Mouse (Mus musculus) MEL (cell line): ENCODE measurements around the gene 4930415O20Rik. TPM values are rescaled to one million over a fixed set of nuclear protein-coding genes. Genes with fewer than 3 reads are reported as not detected.

ENCODE experiments used
- DNase-seq: peaks from one replicate; pipeline ENCODE4 v3.0.0; 2011; ENCODE audit warnings: low read depth, low spot score
- H3K27ac ChIP-seq: 2 replicates; pipeline ENCODE4 v1.5.1; 2012; ENCODE audit warnings: low read depth, mild to moderate bottlenecking, control low read depth, low read length, moderate library complexity; ENCODE audit not compliant: control insufficient read depth
- H3K27me3 ChIP-seq, 2 experiments: fragments of 150-350 bp in 1 of 2; sonication (generic) in 1 of 2; 2 replicates each; pipeline ENCODE4 v1.6.1; 2012; ENCODE audit warnings: low read length in 2 of 2, mild to moderate bottlenecking in 2 of 2, improper control_type of control experiment in 1 of 2, moderate library complexity in 1 of 2; ENCODE audit not compliant: insufficient read depth in 2 of 2, control insufficient read depth in 1 of 2
- H3K36me3 ChIP-seq, 2 experiments: 2 replicates each; pipeline ENCODE4 v1.6.1; 2012 to 2014; ENCODE audit warnings: low read length in 2 of 2, improper control_type of control experiment in 1 of 2, inconsistent platforms in 1 of 2, mild to moderate bottlenecking in 1 of 2; ENCODE audit not compliant: insufficient read depth in 2 of 2, control insufficient read depth in 1 of 2
- H3K4me1 ChIP-seq, 2 experiments: fragments of 150-350 bp in 1 of 2; sonication (generic) in 1 of 2; 2 replicates each; pipeline ENCODE4 v1.6.1; 2012; ENCODE audit warnings: low read length in 2 of 2, improper control_type of control experiment in 1 of 2, mild to moderate bottlenecking in 1 of 2; ENCODE audit not compliant: insufficient read depth in 2 of 2, control insufficient read depth in 1 of 2
- H3K4me3 ChIP-seq, 2 experiments: fragments of 150-350 bp in 1 of 2; sonication (generic) in 1 of 2; 2 replicates each; pipeline ENCODE4 v1.5.1; 2012; ENCODE audit warnings: low read depth in 2 of 2, low read length in 2 of 2, mild to moderate bottlenecking in 2 of 2, moderate library complexity in 2 of 2, control low read depth in 1 of 2, improper control_type of control experiment in 1 of 2; ENCODE audit not compliant: control insufficient read depth in 1 of 2, insufficient read depth in 1 of 2
- H3K79me2 ChIP-seq: 2 replicates; pipeline ENCODE4 v1.6.1; 2012; ENCODE audit warnings: mild to moderate bottlenecking, low read length, moderate library complexity; ENCODE audit not compliant: control insufficient read depth, poor library complexity, insufficient read depth
- H3K9ac ChIP-seq: 2 replicates; pipeline ENCODE4 v1.6.1; 2012; ENCODE audit warnings: low read depth, mild to moderate bottlenecking, control low read depth, low read length, moderate library complexity; ENCODE audit not compliant: control insufficient read depth, poor library complexity, severe bottlenecking
- H3K9me3 ChIP-seq: fragments of 150-350 bp; sonication (generic); replicated peaks from 2 replicates; pipeline ENCODE4 v1.6.1; 2012; ENCODE audit warnings: mild to moderate bottlenecking, low read length, improper control_type of control experiment, moderate library complexity; ENCODE audit not compliant: insufficient read depth
- BHLHE40 ChIP-seq: IDR thresholded peaks from 2 replicates; pipeline ENCODE4 v1.6.1; 2012; ENCODE audit warnings: low read depth, mild to moderate bottlenecking, inconsistent platforms, low read length, improper control_type of control experiment, borderline replicate concordance
- CHD1 ChIP-seq: IDR thresholded peaks from 2 replicates; pipeline ENCODE4 v1.6.1; 2012; ENCODE audit warnings: low read depth, mild to moderate bottlenecking, inconsistent platforms, low read length, improper control_type of control experiment
- CHD2 ChIP-seq: IDR thresholded peaks from 2 replicates; pipeline ENCODE4 v1.6.1; 2011; ENCODE audit warnings: low read length, improper control_type of control experiment
- CTCF ChIP-seq, 3 experiments: IDR thresholded peaks in 2 of 3; conservative IDR thresholded peaks in 1 of 3; 2 replicates each; pipeline ENCODE4 v1.5.1; 2011 to 2012; ENCODE audit warnings: low read length in 3 of 3, low read depth in 2 of 3, mild to moderate bottlenecking in 2 of 3, improper control_type of control experiment in 1 of 3, inconsistent platforms in 1 of 3, mixed read lengths in 1 of 3, moderate library complexity in 1 of 3; ENCODE audit not compliant: control insufficient read depth in 1 of 3, insufficient read depth in 1 of 3, poor library complexity in 1 of 3, severe bottlenecking in 1 of 3
- E2F4 ChIP-seq: IDR thresholded peaks from 2 replicates; pipeline ENCODE4 v1.6.1; 2011; ENCODE audit warnings: low read depth, low read length, improper control_type of control experiment, borderline replicate concordance
- ETS1 ChIP-seq: IDR thresholded peaks from 2 replicates; pipeline ENCODE4 v1.6.1; 2012; ENCODE audit warnings: low read depth, mild to moderate bottlenecking, inconsistent platforms, low read length, improper control_type of control experiment, moderate library complexity
- GABPA ChIP-seq: IDR thresholded peaks from 2 replicates; pipeline ENCODE4 v1.6.1; 2012; ENCODE audit warnings: low read depth, mild to moderate bottlenecking, inconsistent platforms, low read length, improper control_type of control experiment, moderate library complexity
- GATA1 ChIP-seq: IDR thresholded peaks from 2 replicates; pipeline ENCODE4 v1.6.1; 2011; ENCODE audit warnings: low read depth, low read length, improper control_type of control experiment
- KAT2A ChIP-seq: conservative IDR thresholded peaks from 2 replicates; pipeline ENCODE4 v1.6.1; 2012; ENCODE audit warnings: low read depth, low read length, improper control_type of control experiment, inconsistent platforms
- MAFK ChIP-seq: IDR thresholded peaks from 2 replicates; pipeline ENCODE4 v1.6.1; 2011; ENCODE audit warnings: low read depth, mild to moderate bottlenecking, low read length, improper control_type of control experiment, borderline replicate concordance
- MAX ChIP-seq: IDR thresholded peaks from 2 replicates; pipeline ENCODE4 v1.6.1; 2011; ENCODE audit warnings: low read length, improper control_type of control experiment
- MAZ ChIP-seq: IDR thresholded peaks from 2 replicates; pipeline ENCODE4 v1.6.1; 2012; ENCODE audit warnings: low read depth, mild to moderate bottlenecking, inconsistent platforms, low read length, improper control_type of control experiment
- MEF2A ChIP-seq: IDR thresholded peaks from 2 replicates; pipeline ENCODE4 v1.6.1; 2014; ENCODE audit warnings: low read depth, mild to moderate bottlenecking, inconsistent platforms, low read length, improper control_type of control experiment; ENCODE audit not compliant: poor library complexity, insufficient replicate concordance, severe bottlenecking; ENCODE audit errors: extremely low read depth
- MXI1 ChIP-seq: IDR thresholded peaks from 2 replicates; pipeline ENCODE4 v1.6.1; 2011; ENCODE audit warnings: mild to moderate bottlenecking, low read depth, low read length, improper control_type of control experiment
- MYB ChIP-seq: IDR thresholded peaks from 2 replicates; pipeline ENCODE4 v1.6.1; 2011; ENCODE audit warnings: mild to moderate bottlenecking, low read depth, low read length, improper control_type of control experiment
- MYC ChIP-seq: IDR thresholded peaks from 2 replicates; pipeline ENCODE4 v1.6.1; 2011; ENCODE audit warnings: low read depth, mild to moderate bottlenecking, low read length, improper control_type of control experiment, moderate library complexity
- NELFE ChIP-seq: IDR thresholded peaks from 2 replicates; pipeline ENCODE4 v1.6.1; 2011; ENCODE audit warnings: low read depth, low read length, improper control_type of control experiment
- NRF1 ChIP-seq: IDR thresholded peaks from 2 replicates; pipeline ENCODE4 v1.6.1; 2014; ENCODE audit warnings: low read depth, mild to moderate bottlenecking, inconsistent platforms, low read length, improper control_type of control experiment, moderate library complexity; ENCODE audit not compliant: poor library complexity, insufficient read depth, severe bottlenecking
- POLR2A ChIP-seq, 2 experiments: IDR thresholded peaks; 2 replicates each; pipeline ENCODE4 v1.6.1; 2011 to 2012; ENCODE audit warnings: low read length in 2 of 2, mild to moderate bottlenecking in 2 of 2, control low read depth in 1 of 2, improper control_type of control experiment in 1 of 2, low read depth in 1 of 2, moderate library complexity in 1 of 2; ENCODE audit not compliant: control insufficient read depth in 1 of 2, insufficient read depth in 1 of 2, poor library complexity in 1 of 2
- POLR2AphosphoS2 ChIP-seq: IDR thresholded peaks from 2 replicates; pipeline ENCODE4 v1.6.1; 2011; ENCODE audit warnings: low read length, improper control_type of control experiment
- POLR2AphosphoS5 ChIP-seq: IDR thresholded peaks from 2 replicates; pipeline ENCODE4 v1.6.1; 2012; ENCODE audit warnings: low read depth, borderline replicate concordance, mild to moderate bottlenecking, inconsistent platforms, low read length, moderate library complexity, mixed read lengths
- RAD21 ChIP-seq: IDR thresholded peaks from 2 replicates; pipeline ENCODE4 v1.6.1; 2011; ENCODE audit warnings: mild to moderate bottlenecking, low read depth, low read length, improper control_type of control experiment
- RCOR1 ChIP-seq: IDR thresholded peaks from 2 replicates; pipeline ENCODE4 v1.6.1; 2012; ENCODE audit warnings: low read depth, mild to moderate bottlenecking, inconsistent platforms, low read length, improper control_type of control experiment
- SIN3A ChIP-seq: IDR thresholded peaks from 2 replicates; pipeline ENCODE4 v1.6.1; 2012; ENCODE audit warnings: low read length, improper control_type of control experiment, inconsistent platforms
- SMC3 ChIP-seq: IDR thresholded peaks from 2 replicates; pipeline ENCODE4 v1.6.1; 2011; ENCODE audit warnings: low read depth, low read length, improper control_type of control experiment
- TBP ChIP-seq: IDR thresholded peaks from 2 replicates; pipeline ENCODE4 v1.8.0; 2011; ENCODE audit warnings: low read depth, low read length, improper control_type of control experiment
- TCF12 ChIP-seq: IDR thresholded peaks from 2 replicates; pipeline ENCODE4 v1.6.1; 2014; ENCODE audit warnings: low read depth, mild to moderate bottlenecking, inconsistent platforms, low read length, improper control_type of control experiment, moderate library complexity
- UBTF ChIP-seq: IDR thresholded peaks from 2 replicates; pipeline ENCODE4 v1.6.1; 2012; ENCODE audit warnings: low read depth, mild to moderate bottlenecking, inconsistent platforms, low read length, improper control_type of control experiment, moderate library complexity, borderline replicate concordance; ENCODE audit not compliant: insufficient read depth
- ZC3H11A ChIP-seq: IDR thresholded peaks from 2 replicates; pipeline ENCODE4 v1.6.1; 2012; ENCODE audit warnings: low read depth, mild to moderate bottlenecking, inconsistent platforms, low read length, improper control_type of control experiment
- ZKSCAN1 ChIP-seq: IDR thresholded peaks from 2 replicates; pipeline ENCODE4 v1.6.1; 2012; ENCODE audit warnings: low read depth, mild to moderate bottlenecking, inconsistent platforms, low read length, improper control_type of control experiment, moderate library complexity
- ZMIZ1 ChIP-seq: IDR thresholded peaks from 2 replicates; pipeline ENCODE4 v1.6.1; 2012; ENCODE audit warnings: low read depth, mild to moderate bottlenecking, inconsistent platforms, low read length, improper control_type of control experiment, moderate library complexity
- ZNF384 ChIP-seq: IDR thresholded peaks from 2 replicates; pipeline ENCODE4 v1.6.1; 2012; ENCODE audit warnings: low read depth, mild to moderate bottlenecking, inconsistent platforms, low read length, improper control_type of control experiment
- polyA plus RNA-seq, 2 experiments: library from polyadenylated mRNA; stranded (reverse) in 1 of 2; unstranded in 1 of 2; fragments of >175 nt in 1 of 2; fragments of >200 nt in 1 of 2; gene quantifications; 2 replicates each; pipeline versions ENCODE4 v1.2.1 to v1.2.4; 2012; ENCODE audit warnings: low replicate concordance in 2 of 2, low read depth in 1 of 2; ENCODE audit not compliant: insufficient read length in 2 of 2, insufficient read depth in 1 of 2, missing spikeins in 1 of 2
- total RNA-seq: library from RNA; depleted of rRNA; stranded (reverse); fragments of 300-350 nt; gene quantifications from 2 replicates; pipeline ENCODE4 v1.2.3, GENCODE M21; 2012

4930415O20Rik gene
- total and polyA plus RNA-seq, 3 experiments = 0.31 to 0.50 TPM; not detected in 1

GRCm38 (mm10) chr15:98609331-98610130 lies 38.7 kb downstream of the 4930415O20Rik start, which contains the start of gene Adcy6 (continued):
- TF ChIP-seq SMC3 (no peak), TCF12 (peak; percentile 20), ETS1 (no peak), TBP (no peak), UBTF (no peak), MAX (no peak)

- DNase-seq = peak; percentile 47
- no peaks in the 10 kb centered on the region for H3K9me3 ChIP-seq
- H3K9ac ChIP-seq = peak overlapping the region; percentile 85
- no peaks in the 10 kb centered on the region for H3K27me3 ChIP-seq
- H3K4me1 ChIP-seq = peaks cover 12 to 42% of the 10 kb centered on the region in 2 experiments
- peaks cover 0 to 29% of the 10 kb centered on the region in 2 experiments; a peak in 3 of 4 replicates for H3K36me3 ChIP-seq
- no peak overlapping the region for H3K27ac ChIP-seq
- peak overlapping the region; percentile 81 to 98 for H3K4me3 ChIP-seq
- peaks cover 42% of the 10 kb centered on the region for H3K79me2 ChIP-seq
- TF ChIP-seq ZMIZ1 (peak; percentile 45; the same call in 1 of the 2 replicates), E2F4 (no peak), MAFK (no peak), CHD2 (no peak), RAD21 (no peak), ZNF384 (no peak), KAT2A (no peak), SIN3A (no peak), MXI1 (peak; percentile 55; the same call in 1 of the 2 replicates), MAZ (0 out of 2 replicates have a peak, but pooled peaks have one; percentile 16), ZC3H11A (no peak), CTCF (IDR thresholded peaks at IDR 0.05 in 2 of 3, conservative IDR thresholded peaks at IDR 0.05 in 1 of 3; ENCODE audit: control insufficient read depth in 1 of 3, insufficient read depth in 1 of 3, low read depth in 2 of 3, low read length in 3 of 3, poor library complexity in 1 of 3, severe bottlenecking in 1 of 3) (no peak), TBP (0 out of 2 replicates have a peak, but pooled peaks have one; percentile 22), NRF1 (no peak), POLR2AphosphoS2 (no peak), GABPA (no peak), MYB (no peak), POLR2AphosphoS5 (no peak), MAX (no peak), UBTF (no peak), NELFE (0 out of 2 replicates have a peak, but pooled peaks have one; percentile 20), GATA1 (no peak), CHD1 (no peak), POLR2A (IDR thresholded peaks at IDR 0.05; ENCODE audit: control insufficient read depth in 1 of 2, insufficient read depth in 1 of 2, low read depth in 1 of 2, low read length in 2 of 2, poor library complexity in 1 of 2) (no peak), MEF2A (no peak), MYC (no peak), RCOR1 (0 out of 2 replicates have a peak, but pooled peaks have one; percentile 19), ZKSCAN1 (no peak), BHLHE40 (no peak), SMC3 (no peak)
Measured at GRCm38 (mm10) chr15:98610131-98610633, 39.4 kb downstream of the 4930415O20Rik start.
